In genomic region chr16:84881168-84881567, GRCm38 (mm10) we compare ENCODE assay signal across 25 mouse cellular contexts. TPM values are rescaled to one million over a fixed set of nuclear protein-coding genes. Genes with fewer than 3 reads are reported as not detected.
DNase-seq lines count a peak whose midpoint lies in the region; ATAC-seq and TF ChIP-seq lines count a peak whose summit lies in the region.
"Had no signal": no experiment of that assay in that cellular context is flagged by ENCODE, and none has a peak within 500 bp of the region (broad histone marks: within the 10 kb centered on the region; RNA-seq: fewer than 3 reads in every experiment).

No protein-coding gene starts in this region.

- H3K9me3 ChIP-seq in kidney, embryonic 16.5 days (ENCODE audit: low read length) = no peaks in the 10 kb centered on the region
- no peaks in the 10 kb centered on the region for H3K9me3 ChIP-seq in midbrain, embryonic 11.5 days (ENCODE audit: control insufficient read depth, low read length)
- H3K9me3 ChIP-seq in midbrain, embryonic 13.5 days = no peaks in the 10 kb centered on the region
- H3K9me3 ChIP-seq in MEL (replicated peaks; ENCODE audit: insufficient read depth, low read length) = no peaks in the 10 kb centered on the region
- H3K9me3 ChIP-seq: embryonic facial prominence, embryonic 13.5 days; embryonic facial prominence, embryonic 15.5 days; forebrain, embryonic 10.5 days; forebrain, embryonic 12.5 days had no signal

- DNase-seq in kidney, adult 11 months = no peak
- DNase-seq in midbrain, embryonic 11.5 days (ENCODE audit: low spot score, missing footprints) = peak; percentile 41
- DNase-seq in MEL (ENCODE audit: low read depth, low spot score) = peak; percentile 7
- DNase-seq in heart, adult 18-20 months = no peak
- DNase-seq: adrenal gland, adult 8-10 months; adrenal gland, postnatal 25 days; cerebellum, adult 11 months; cerebellum, adult 18-20 months; cerebellum, adult 8-10 months; cerebellum, adult 9-11 months; cerebellum, postnatal 14 days; cerebellum, postnatal 36 days; embryo, embryonic 11 days had no signal

- H3K4me3 ChIP-seq in kidney, embryonic 16.5 days (ENCODE audit: low read length) = no peak overlapping the region
- no peak overlapping the region for H3K4me3 ChIP-seq in midbrain, embryonic 11.5 days (ENCODE audit: low read depth, low read length)
- H3K4me3 ChIP-seq in midbrain, embryonic 13.5 days (replicated peaks) = no peak overlapping the region
- H3K4me3 ChIP-seq in MEL (ENCODE audit: control insufficient read depth in 1 of 2, insufficient read depth in 1 of 2, low read depth in 2 of 2, low read length in 2 of 2) = no peak overlapping the region
- H3K4me3 ChIP-seq: embryonic facial prominence, embryonic 13.5 days; embryonic facial prominence, embryonic 15.5 days; erythroblast, embryonic 14.5 days; forebrain, embryonic 10.5 days; forebrain, embryonic 12.5 days had no signal

- no peak overlapping the region for H3K9ac ChIP-seq in kidney, embryonic 16.5 days (replicated peaks; ENCODE audit: low read length)
- no peak overlapping the region for H3K9ac ChIP-seq in midbrain, embryonic 11.5 days (ENCODE audit: low read length)
- no peak overlapping the region for H3K9ac ChIP-seq in midbrain, embryonic 13.5 days (replicated peaks)
- H3K9ac ChIP-seq in MEL (ENCODE audit: control insufficient read depth, low read depth, low read length, poor library complexity, severe bottlenecking) = no peak overlapping the region
- H3K9ac ChIP-seq: embryonic facial prominence, embryonic 13.5 days; embryonic facial prominence, embryonic 15.5 days; forebrain, embryonic 12.5 days had no signal

- no peak overlapping the region for H3K4me2 ChIP-seq in kidney, embryonic 16.5 days (replicated peaks; ENCODE audit: low read depth, low read length)
- H3K4me2 ChIP-seq in midbrain, embryonic 11.5 days = no peak overlapping the region
- no peak overlapping the region for H3K4me2 ChIP-seq in midbrain, embryonic 13.5 days (replicated peaks)
- H3K4me2 ChIP-seq: embryonic facial prominence, embryonic 13.5 days; embryonic facial prominence, embryonic 15.5 days; forebrain, embryonic 12.5 days had no signal

- H3K79me2 ChIP-seq in MEL (ENCODE audit: control insufficient read depth, insufficient read depth, low read length, poor library complexity) = no peaks in the 10 kb centered on the region; the same call in 1 of the 2 replicates

- no peaks in the 10 kb centered on the region for H3K27me3 ChIP-seq in kidney, embryonic 16.5 days (ENCODE audit: insufficient read depth, low read length)
- H3K27me3 ChIP-seq in midbrain, embryonic 11.5 days (ENCODE audit: control insufficient read depth, insufficient read depth, low read length) = no peaks in the 10 kb centered on the region
- H3K27me3 ChIP-seq in midbrain, embryonic 13.5 days = no peaks in the 10 kb centered on the region
- H3K27me3 ChIP-seq in MEL (ENCODE audit: control insufficient read depth in 1 of 2, insufficient read depth in 2 of 2, low read length in 2 of 2) = no peaks in the 10 kb centered on the region
- H3K27me3 ChIP-seq: embryonic facial prominence, embryonic 13.5 days; embryonic facial prominence, embryonic 15.5 days; forebrain, embryonic 12.5 days had no signal

- WGBS in kidney, embryonic 16.5 days = 73% methylated on average over 9 of the region's 9 CpGs
- WGBS in midbrain, embryonic 11.5 days = 89% methylated on average over 9 of the region's 9 CpGs
- 89% methylated on average over 9 of the region's 9 CpGs for WGBS in midbrain, embryonic 13.5 days

- peaks cover 2% of the 10 kb centered on the region; the same call in 1 of the 2 replicates for H3K4me1 ChIP-seq in kidney, embryonic 16.5 days (ENCODE audit: insufficient read depth, low read length)
- no peaks in the 10 kb centered on the region for H3K4me1 ChIP-seq in midbrain, embryonic 11.5 days (ENCODE audit: control insufficient read depth, insufficient read depth, low read length)
- H3K4me1 ChIP-seq in midbrain, embryonic 13.5 days (replicated peaks) = peaks cover 2% of the 10 kb centered on the region
- peaks cover 3 to 17% of the 10 kb centered on the region in 2 experiments for H3K4me1 ChIP-seq in MEL (ENCODE audit: control insufficient read depth in 1 of 2, insufficient read depth in 2 of 2, low read length in 2 of 2)
- H3K4me1 ChIP-seq: embryonic facial prominence, embryonic 13.5 days; embryonic facial prominence, embryonic 15.5 days; forebrain, embryonic 10.5 days had no signal

- no peaks in the 10 kb centered on the region for H3K36me3 ChIP-seq in kidney, embryonic 16.5 days (ENCODE audit: insufficient read depth, low read length)
- no peaks in the 10 kb centered on the region for H3K36me3 ChIP-seq in midbrain, embryonic 11.5 days (ENCODE audit: control insufficient read depth, insufficient read depth, low read length)
- no peaks in the 10 kb centered on the region for H3K36me3 ChIP-seq in midbrain, embryonic 13.5 days
- H3K36me3 ChIP-seq in MEL (ENCODE audit: control insufficient read depth in 1 of 2, insufficient read depth in 2 of 2, low read length in 2 of 2) = peaks cover 0 to 8% of the 10 kb centered on the region in 2 experiments; a peak in 2 of 4 replicates
- H3K36me3 ChIP-seq: embryonic facial prominence, embryonic 13.5 days; embryonic facial prominence, embryonic 15.5 days; forebrain, embryonic 10.5 days; forebrain, embryonic 12.5 days had no signal

- ATAC-seq in kidney, embryonic 16.5 days (ENCODE audit: low FRiP score, low TSS enrichment) = peak; percentile 76; the same call in 1 of the 2 replicates
- ATAC-seq in midbrain, embryonic 11.5 days (ENCODE audit: low FRiP score) = no peak
- ATAC-seq in midbrain, embryonic 13.5 days = no peak
- 0 out of 2 replicates have a peak, but pooled peaks have one; percentile 16 for ATAC-seq in monocyte, adult 5-6 weeks (replicated peaks; ENCODE audit: insufficient number of reproducible peaks, low FRiP score, low TSS enrichment, poor library complexity, severe bottlenecking)
- ATAC-seq: activated CD4-positive, CD25-positive, alpha-beta regulatory T cell, adult 4 months; forebrain, embryonic 14.5 days; forebrain, embryonic 16.5 days; Patski had no signal

- no peak overlapping the region for H3K27ac ChIP-seq in kidney, embryonic 16.5 days (ENCODE audit: low read length)
- no peak overlapping the region for H3K27ac ChIP-seq in midbrain, embryonic 11.5 days (ENCODE audit: low read depth, low read length)
- H3K27ac ChIP-seq in midbrain, embryonic 13.5 days = no peak overlapping the region
- H3K27ac ChIP-seq in MEL (ENCODE audit: control insufficient read depth, low read depth, low read length) = peak overlapping the region; percentile 27; the same call in 1 of the 2 replicates
- H3K27ac ChIP-seq: embryonic facial prominence, embryonic 13.5 days; embryonic facial prominence, embryonic 15.5 days; forebrain, embryonic 10.5 days; forebrain, embryonic 12.5 days had no signal

- no peak for TF ChIP-seq POLR2A in MEL (IDR thresholded peaks at IDR 0.05; ENCODE audit: control insufficient read depth in 1 of 2, insufficient read depth in 1 of 2, low read depth in 1 of 2, low read length in 2 of 2, poor library complexity in 1 of 2)

- TF ChIP-seq RAD21 in MEL (IDR thresholded peaks at IDR 0.05; ENCODE audit: low read depth, low read length) = no peak

- TF ChIP-seq EP300 in MEL (IDR thresholded peaks at IDR 0.05; ENCODE audit: low read depth in 1 of 2, low read length in 2 of 2) = no peak

- no peak for TF ChIP-seq CTCF in MEL (IDR thresholded peaks at IDR 0.05 in 2 of 3, conservative IDR thresholded peaks at IDR 0.05 in 1 of 3; ENCODE audit: control insufficient read depth in 1 of 3, insufficient read depth in 1 of 3, low read depth in 2 of 3, low read length in 3 of 3, poor library complexity in 1 of 3, severe bottlenecking in 1 of 3)

TF ChIP-seq in MEL, 35 proteins besides CTCF, POLR2A, EP300 and RAD21:
- no peak for TF ChIP-seq SMC3 (IDR thresholded peaks at IDR 0.05; ENCODE audit: low read depth, low read length)
- TF ChIP-seq GABPA (IDR thresholded peaks at IDR 0.05; ENCODE audit: low read depth, low read length) = no peak
- no peak for TF ChIP-seq TAL1 (IDR thresholded peaks at IDR 0.05; ENCODE audit: low read length)
- no peak for TF ChIP-seq NELFE (IDR thresholded peaks at IDR 0.05; ENCODE audit: low read depth, low read length)
- no peak for TF ChIP-seq SIN3A (IDR thresholded peaks at IDR 0.05; ENCODE audit: low read length)
TF ChIP-seq in MEL: peak in this region for 0.

RNA-seq across cellular contexts. Expression of gene Atp5j, which starts 45.7 kb away (rescaled TPM):
- polyA plus RNA-seq in kidney, embryonic 16.5 days (2015; fragmentation: Nextera tagmentation; extraction: Ambion mirVana) = 992 and 993 TPM in 2 replicates
- 778 and 822 TPM in 2 replicates for polyA plus RNA-seq in midbrain, embryonic 11.5 days (2014; fragmentation: Nextera tagmentation; extraction: Ambion mirVana)
- 827 and 861 TPM in 2 replicates for polyA plus RNA-seq in midbrain, embryonic 13.5 days (2015; fragmentation: Nextera tagmentation; extraction: Ambion mirVana)
- total RNA-seq in MEL (2012; rRNA removed) = 178 and 191 TPM in 2 replicates
- polyA plus RNA-seq in MEL (2012; ENCODE audit: insufficient read depth in 1 of 2, insufficient read length in 2 of 2, low read depth in 1 of 2, low replicate concordance in 2 of 2, missing spikeins in 1 of 2) = 100 to 1,000 TPM in 1 of 2 experiments, not detected in 1; 240 TPM
- total RNA-seq in monocyte, adult 5-6 weeks (2017) = 124 to 198 TPM (median 161 TPM) in 3 replicates
- total RNA-seq in heart, adult 18-20 months (2021) = 1,000 to 10,000 TPM; 1,761 to 1,766 TPM

RNA-seq across cellular contexts. Expression of gene Gabpa, which starts 46.4 kb away (rescaled TPM):
- 39.1 and 39.3 TPM in 2 replicates for polyA plus RNA-seq in kidney, embryonic 16.5 days (2015; fragmentation: Nextera tagmentation; extraction: Ambion mirVana)
- polyA plus RNA-seq in midbrain, embryonic 11.5 days (2014; fragmentation: Nextera tagmentation; extraction: Ambion mirVana) = 41.2 and 45.1 TPM in 2 replicates
- 22.8 and 23.4 TPM in 2 replicates for polyA plus RNA-seq in midbrain, embryonic 13.5 days (2015; fragmentation: Nextera tagmentation; extraction: Ambion mirVana)
- 29.2 and 34.7 TPM in 2 replicates for total RNA-seq in MEL (2012; rRNA removed)
- 10 to 100 TPM in 1 of 2 experiments, not detected in 1; 28.7 TPM for polyA plus RNA-seq in MEL (2012; ENCODE audit: insufficient read depth in 1 of 2, insufficient read length in 2 of 2, low read depth in 1 of 2, low replicate concordance in 2 of 2, missing spikeins in 1 of 2)
- 75.5 to 102 TPM (median 84.3 TPM) in 3 replicates for total RNA-seq in monocyte, adult 5-6 weeks (2017)
- 10 to 100 TPM; 43.4 to 44.6 TPM for total RNA-seq in heart, adult 18-20 months (2021)

Comparison
In these comparisons a context has a peak if more than half of its experiments do, and no peak if none do; other contexts are left out.
1. ATAC-seq: peak in kidney, embryonic 16.5 days (single experiment) and monocyte, adult 5-6 weeks (single experiment); none in midbrain, embryonic 11.5 days (single experiment) and midbrain, embryonic 13.5 days (single experiment).
2. DNase-seq: peak in midbrain, embryonic 11.5 days (single experiment) and MEL (single experiment); none in kidney, adult 11 months (single experiment) and heart, adult 18-20 months (0 of 2).